Mouse (Mus musculus): Measurements from ENCODE around the gene Prr12. TPM values are rescaled to one million over a fixed set of nuclear protein-coding genes. Genes with fewer than 3 reads are reported as not detected.
A peak's percentile ranks its signal among the peaks of the same experiment; 100 is the strongest.

The Prr12 gene
- polyA plus RNA-seq, 1 experiment from 2014 or later: 14.9 TPM

GRCm38 (mm10) chr7:45056329-45056971 lies 3.8 kb upstream of the Prr12 start:
- 68% methylated on average over 14 of the region's 14 CpGs for WGBS
- no peaks in the 10 kb centered on the region for H3K9me3 ChIP-seq (replicated peaks)
- no peak overlapping the region for H3K4me3 ChIP-seq
- no peak overlapping the region for H3K27ac ChIP-seq
- H3K36me3 ChIP-seq (ENCODE audit: poor library complexity, severe bottlenecking): no peaks in the 10 kb centered on the region
- H3K4me2 ChIP-seq: no peak overlapping the region
- H3K4me1 ChIP-seq: peaks cover 28% of the 10 kb centered on the region
- ATAC-seq: no peak
- no peaks in the 10 kb centered on the region for H3K27me3 ChIP-seq
- peak overlapping the region; percentile 35; the same call in 1 of the 2 replicates for H3K9ac ChIP-seq

- H3K4me2 ChIP-seq: peak overlapping the region; percentile 97
- peak overlapping the region; percentile 93 for H3K4me3 ChIP-seq
- peak; percentile 93 for ATAC-seq
- WGBS: under 1% methylated on average over 33 of the region's 33 CpGs
- peaks cover 35% of the 10 kb centered on the region for H3K4me1 ChIP-seq
- H3K27me3 ChIP-seq: no peaks in the 10 kb centered on the region
- no peaks in the 10 kb centered on the region for H3K9me3 ChIP-seq (replicated peaks)
- peak overlapping the region; percentile 93 for H3K9ac ChIP-seq
- H3K27ac ChIP-seq: peak overlapping the region; percentile 100
- H3K36me3 ChIP-seq (ENCODE audit: poor library complexity, severe bottlenecking): peaks cover 14% of the 10 kb centered on the region
Measured at GRCm38 (mm10) chr7:45053931-45054510, 1.3 kb upstream of the Prr12 start.

GRCm38 (mm10) chr7:45053117-45053930 lies 643 bp upstream of the Prr12 start:
- Histone ChIP-seq H3K4me2 (peak overlapping the region; percentile 97), H3K27me3 (no peaks in the 10 kb centered on the region), H3K9me3 (replicated peaks) (no peaks in the 10 kb centered on the region), H3K4me3 (peak overlapping the region; percentile 93), H3K27ac (peak overlapping the region; percentile 100), H3K9ac (peak overlapping the region; percentile 93), H3K4me1 (peaks cover 28% of the 10 kb centered on the region), H3K36me3 (ENCODE audit: poor library complexity, severe bottlenecking) (peaks cover 21% of the 10 kb centered on the region)
- ATAC-seq: peak; percentile 61
- 1% methylated on average over 36 of the region's 59 CpGs for WGBS

GRCm38 (mm10) chr7:45052181-45052861 lies 360 bp downstream of the Prr12 start:
- under 1% methylated on average over 37 of the region's 38 CpGs for WGBS
- H3K27me3 ChIP-seq: no peaks in the 10 kb centered on the region
- peak overlapping the region; percentile 93 for H3K4me3 ChIP-seq
- H3K27ac ChIP-seq: peak overlapping the region; percentile 100
- peaks cover 31% of the 10 kb centered on the region for H3K36me3 ChIP-seq (ENCODE audit: poor library complexity, severe bottlenecking)
- peaks cover 28% of the 10 kb centered on the region for H3K4me1 ChIP-seq
- ATAC-seq: no peak
- peak overlapping the region; percentile 93 for H3K9ac ChIP-seq
- peak overlapping the region; percentile 97 for H3K4me2 ChIP-seq
- H3K9me3 ChIP-seq (replicated peaks): no peaks in the 10 kb centered on the region

GRCm38 (mm10) chr7:45051601-45051974 lies 1.1 kb downstream of the Prr12 start:
- ATAC-seq: no peak
- peaks cover 38% of the 10 kb centered on the region for H3K36me3 ChIP-seq (ENCODE audit: poor library complexity, severe bottlenecking)
- no peaks in the 10 kb centered on the region for H3K9me3 ChIP-seq (replicated peaks)
- H3K4me1 ChIP-seq: peaks cover 30% of the 10 kb centered on the region
- H3K4me3 ChIP-seq: peak overlapping the region; percentile 93
- under 1% methylated on average over 13 of the region's 13 CpGs for WGBS
- peak overlapping the region; percentile 97 for H3K4me2 ChIP-seq
- peak overlapping the region; percentile 100 for H3K27ac ChIP-seq
- peak overlapping the region; percentile 93 for H3K9ac ChIP-seq
- H3K27me3 ChIP-seq: no peaks in the 10 kb centered on the region

- peak overlapping the region; percentile 93 for H3K4me3 ChIP-seq
- peak overlapping the region; percentile 100 for H3K27ac ChIP-seq
- ATAC-seq: peak; percentile 57
- peak overlapping the region; percentile 97 for H3K4me2 ChIP-seq
- no peaks in the 10 kb centered on the region for H3K27me3 ChIP-seq
- peak overlapping the region; percentile 93 for H3K9ac ChIP-seq
- WGBS: 1% methylated on average over 16 of the region's 16 CpGs
- peaks cover 43% of the 10 kb centered on the region for H3K36me3 ChIP-seq (ENCODE audit: poor library complexity, severe bottlenecking)
- H3K9me3 ChIP-seq (replicated peaks): no peaks in the 10 kb centered on the region
- H3K4me1 ChIP-seq: peaks cover 31% of the 10 kb centered on the region
Measured at GRCm38 (mm10) chr7:45050945-45051600, 1.6 kb downstream of the Prr12 start.

- H3K27me3 ChIP-seq: no peaks in the 10 kb centered on the region
- no peak overlapping the region for H3K9ac ChIP-seq
- ATAC-seq: no peak
- no peaks in the 10 kb centered on the region for H3K9me3 ChIP-seq (replicated peaks)
- WGBS: 93% methylated on average over 23 of the region's 23 CpGs
- no peak overlapping the region for H3K4me2 ChIP-seq
- H3K4me3 ChIP-seq: no peak overlapping the region
- H3K36me3 ChIP-seq (ENCODE audit: poor library complexity, severe bottlenecking): peaks cover 63% of the 10 kb centered on the region
- peaks cover 31% of the 10 kb centered on the region for H3K4me1 ChIP-seq
- no peak overlapping the region for H3K27ac ChIP-seq
Measured at GRCm38 (mm10) chr7:45048923-45049657, 3.6 kb downstream of the Prr12 start.

GRCm38 (mm10) chr7:45048001-45048890 lies 4.4 kb downstream of the Prr12 start:
- Histone ChIP-seq H3K36me3 (ENCODE audit: poor library complexity, severe bottlenecking) (peaks cover 72% of the 10 kb centered on the region), H3K27ac (no peak overlapping the region), H3K4me2 (no peak overlapping the region), H3K9ac (no peak overlapping the region), H3K4me1 (peaks cover 26% of the 10 kb centered on the region), H3K27me3 (no peaks in the 10 kb centered on the region), H3K9me3 (replicated peaks) (no peaks in the 10 kb centered on the region), H3K4me3 (no peak overlapping the region)
- WGBS: 93% methylated on average over 38 of the region's 38 CpGs
- no peak for ATAC-seq

- Histone ChIP-seq H3K36me3 (ENCODE audit: poor library complexity, severe bottlenecking) (peaks cover 79% of the 10 kb centered on the region), H3K9me3 (replicated peaks) (no peaks in the 10 kb centered on the region), H3K4me1 (peaks cover 26% of the 10 kb centered on the region), H3K27ac (no peak overlapping the region), H3K4me2 (no peak overlapping the region), H3K27me3 (no peaks in the 10 kb centered on the region), H3K4me3 (no peak overlapping the region), H3K9ac (no peak overlapping the region)
- 94% methylated on average over 14 of the region's 14 CpGs for WGBS
- ATAC-seq: no peak
Measured at GRCm38 (mm10) chr7:45047491-45047890, 5.2 kb downstream of the Prr12 start.

- H3K9me3 ChIP-seq (replicated peaks): no peaks in the 10 kb centered on the region
- 94% methylated on average over 26 of the region's 26 CpGs for WGBS
- no peak overlapping the region for H3K9ac ChIP-seq
- H3K36me3 ChIP-seq (ENCODE audit: poor library complexity, severe bottlenecking): peaks cover 85% of the 10 kb centered on the region
- no peak overlapping the region for H3K27ac ChIP-seq
- no peaks in the 10 kb centered on the region for H3K27me3 ChIP-seq
- no peak overlapping the region for H3K4me3 ChIP-seq
- no peak for ATAC-seq
- no peak overlapping the region for H3K4me2 ChIP-seq
- H3K4me1 ChIP-seq: peaks cover 25% of the 10 kb centered on the region
Measured at GRCm38 (mm10) chr7:45046853-45047350, 5.8 kb downstream of the Prr12 start.
